Mouse (Mus musculus): ENCODE results near the gene Pam.

- TF ChIP-seq POLR2A (IDR thresholded peaks at IDR 0.05; ENCODE audit: extremely low read depth, insufficient read depth, low read length): no peak
- TF ChIP-seq CTCF (IDR thresholded peaks at IDR 0.05; ENCODE audit: low read depth, low read length): no peak
Measured at GRCm38 (mm10) chr1:98053447-98053846, 42.0 kb downstream of the Pam start.
